Mouse (Mus musculus): ENCODE measurements around the gene Prpf6.

The Prpf6 gene

GRCm38 (mm10) chr2:181591528-181592085 lies at the start of gene Prpf6:
Gene Prpf6 (plus strand): TSS chr2:181591868.
- DNase-seq, result no peak

GRCm38 (mm10) chr2:181546142-181546541 lies 45.5 kb upstream of the Prpf6 start:
- no peak for DNase-seq

- no peak for DNase-seq
These were observed 43.4 kb upstream of the Prpf6 start for GRCm38 (mm10) chr2:181548227-181548626.

- DNase-seq, result no peak
These were observed 43.0 kb upstream of the Prpf6 start for GRCm38 (mm10) chr2:181548682-181549081.

- DNase-seq, result no peak
These were observed 41.4 kb upstream of the Prpf6 start for GRCm38 (mm10) chr2:181550233-181550632.

- no peak for DNase-seq
These were observed 37.9 kb upstream of the Prpf6 start for GRCm38 (mm10) chr2:181553772-181554171.

- no peak for DNase-seq
These were observed 24.3 kb upstream of the Prpf6 start for GRCm38 (mm10) chr2:181567338-181567737.

- no peak for DNase-seq
These were observed 23.2 kb upstream of the Prpf6 start for GRCm38 (mm10) chr2:181568272-181569008.

GRCm38 (mm10) chr2:181569856-181570255 lies 21.8 kb upstream of the Prpf6 start:
- no peak for DNase-seq

- no peak for DNase-seq
These were observed 21.3 kb upstream of the Prpf6 start for GRCm38 (mm10) chr2:181570375-181570774.

- DNase-seq, result no peak
These were observed 20.6 kb upstream of the Prpf6 start for GRCm38 (mm10) chr2:181570921-181571595.

GRCm38 (mm10) chr2:181571941-181572670 lies 19.6 kb upstream of the Prpf6 start:
- DNase-seq, result no peak

GRCm38 (mm10) chr2:181572921-181573920 lies 18.4 kb upstream of the Prpf6 start:
- no peak for DNase-seq

GRCm38 (mm10) chr2:181573961-181574360 lies 17.7 kb upstream of the Prpf6 start:
- no peak for DNase-seq

GRCm38 (mm10) chr2:181574921-181575545 lies 16.6 kb upstream of the Prpf6 start:
- no peak for DNase-seq

GRCm38 (mm10) chr2:181576613-181577012 lies 15.1 kb upstream of the Prpf6 start:
- no peak for DNase-seq

- no peak for DNase-seq
These were observed 14.5 kb upstream of the Prpf6 start for GRCm38 (mm10) chr2:181577126-181577525.

- no peak for DNase-seq
These were observed 13.6 kb upstream of the Prpf6 start for GRCm38 (mm10) chr2:181577981-181578581.

GRCm38 (mm10) chr2:181578790-181579618 lies 12.7 kb upstream of the Prpf6 start:
- DNase-seq, result no peak

- DNase-seq, result no peak
These were observed 12.0 kb upstream of the Prpf6 start for GRCm38 (mm10) chr2:181579681-181580080.
